In genomic region chr5:128609091-128609490, GRCm38 (mm10) we compare ENCODE assay signal across 32 mouse cellular contexts. TPM values are rescaled to one million over a fixed set of nuclear protein-coding genes. Genes with fewer than 3 reads are reported as not detected.
"Had no signal": no experiment of that assay in that cellular context is flagged by ENCODE, and none has a peak within 500 bp of the region (broad histone marks: within the 10 kb centered on the region; RNA-seq: fewer than 3 reads in every experiment).

No protein-coding gene starts in this region.

- H3K27ac ChIP-seq: heart, embryonic 10.5 days; heart, embryonic 13.5 days; heart, embryonic 15.5 days; hindbrain, embryonic 10.5 days; hindbrain, embryonic 12.5 days; hindbrain, embryonic 13.5 days; hindbrain, embryonic 14.5 days; hindbrain, embryonic 15.5 days; hindbrain, postnatal 0 days; intestine, embryonic 15.5 days; kidney, embryonic 15.5 days; kidney, postnatal 0 days; layer of hippocampus, adult 2 months had no signal

- H3K9me3 ChIP-seq: heart, embryonic 10.5 days; heart, embryonic 12.5 days; heart, embryonic 13.5 days; heart, embryonic 15.5 days; hindbrain, embryonic 10.5 days; hindbrain, embryonic 12.5 days; hindbrain, embryonic 13.5 days; hindbrain, embryonic 15.5 days; intestine, embryonic 15.5 days; kidney, embryonic 15.5 days had no signal

- H3K4me1 ChIP-seq: heart, embryonic 12.5 days; heart, embryonic 15.5 days had no signal

- DNase-seq: heart, postnatal 10 days; heart, postnatal 14 days; heart, postnatal 36 days; heart, postnatal 4 days; kidney, adult 11 months; kidney, adult 18-20 months; kidney, adult 2 months; kidney, adult 8-10 months; kidney, adult 9 months; kidney, postnatal 10 days; kidney, postnatal 14 days; kidney, postnatal 25 days; kidney, postnatal 36 days; kidney, postnatal 4 days; layer of hippocampus, adult 9-11 months; layer of hippocampus, postnatal 36 days had no signal

- H3K4me3 ChIP-seq: heart, embryonic 10.5 days; heart, embryonic 12.5 days; heart, embryonic 13.5 days; heart, embryonic 15.5 days; hindbrain, embryonic 10.5 days; hindbrain, embryonic 12.5 days; hindbrain, embryonic 13.5 days; hindbrain, embryonic 15.5 days; intestine, embryonic 15.5 days; kidney, embryonic 15.5 days; layer of hippocampus, adult 2 months had no signal

- H3K36me3 ChIP-seq: heart, embryonic 10.5 days; heart, embryonic 12.5 days; heart, embryonic 13.5 days; heart, embryonic 15.5 days; hindbrain, embryonic 12.5 days; hindbrain, embryonic 13.5 days; hindbrain, embryonic 15.5 days; intestine, embryonic 15.5 days; kidney, embryonic 15.5 days had no signal

RNA-seq across cellular contexts. Expression of gene Fzd10, which starts 8.4 kb away (rescaled TPM):
- total RNA-seq: hematopoietic stem cell, adult 5-6 weeks had no signal
- polyA plus RNA-seq: inflammation-experienced regulatory T-cells, adult 6 months had no signal
